Mouse (Mus musculus) heart, adult 2 months (tissue): ENCODE data around the gene Tsg101. TPM values are rescaled to one million over a fixed set of nuclear protein-coding genes. Genes with fewer than 3 reads are reported as not detected.

Source experiments
- DNase-seq, 2 experiments: peaks; one replicate each; pipeline ENCODE4 v3.0.0; 2021
- H3K27ac ChIP-seq: fragments of 200-600 bp; 2 replicates; pipeline ENCODE4 v1.8.1; 2022
- H3K27me3 ChIP-seq: fragments of 200-500 bp; 2 replicates; pipeline ENCODE4 v1.6.1; 2012; ENCODE audit warnings: mild to moderate bottlenecking, low read length, inconsistent platforms, mixed read lengths; ENCODE audit not compliant: control insufficient read depth, insufficient read depth
- H3K36me3 ChIP-seq: fragments of 200-500 bp; 2 replicates; pipeline ENCODE4 v1.6.1; 2012; ENCODE audit warnings: low read length, inconsistent platforms; ENCODE audit not compliant: control insufficient read depth, insufficient read depth
- H3K4me1 ChIP-seq: fragments of 200-500 bp; 2 replicates; pipeline ENCODE4 v1.6.1; 2011; ENCODE audit warnings: low read length; ENCODE audit not compliant: control insufficient read depth, insufficient read depth
- H3K4me3 ChIP-seq: fragments of 200-600 bp; 2 replicates; pipeline ENCODE4 v1.8.1; 2022
- H3K79me2 ChIP-seq: fragments of 200-500 bp; replicated peaks from 2 replicates; pipeline ENCODE4 v1.6.1; 2012; ENCODE audit warnings: mild to moderate bottlenecking, inconsistent platforms, low read length, moderate library complexity, mixed read lengths; ENCODE audit not compliant: control insufficient read depth, insufficient read depth
- H3K9ac ChIP-seq: fragments of 200-500 bp; 2 replicates; pipeline ENCODE4 v1.6.1; 2012; ENCODE audit warnings: low read depth, mild to moderate bottlenecking, control low read depth, inconsistent platforms, low read length, mixed read lengths
- CTCF ChIP-seq: fragments of 200-600 bp; IDR thresholded peaks from 2 replicates; pipeline ENCODE4 v1.8.1; 2022; ENCODE audit warnings: antibody characterized with exemption, mild to moderate bottlenecking, moderate library complexity
- EP300 ChIP-seq: fragments of 200-500 bp; IDR thresholded peaks from 2 replicates; pipeline ENCODE4 v1.6.1; 2011; ENCODE audit warnings: low read depth, low read length, control low read depth; ENCODE audit not compliant: insufficient read depth
- POLR2A ChIP-seq: fragments of 200-500 bp; IDR thresholded peaks from 2 replicates; pipeline ENCODE4 v1.6.1; 2011; ENCODE audit warnings: mild to moderate bottlenecking, low read depth, low read length, control low read depth; ENCODE audit not compliant: insufficient read depth
- WGBS: fragments of 180-500 bp; shearing (Covaris S2); methylation state at CpG from one replicate; pipeline ENCODE4 v1.1.7; 2018; 5-methylcytosine and 5-hydroxymethylcytosine counted together
- intact Hi-C: fragments of 180-260 bp; cut with DNase I; formaldehyde crosslinking; loops from one replicate; pipeline ENCODE4 v1.15.1; 2025
- polyA plus RNA-seq: library from polyadenylated mRNA; depleted of rRNA; stranded (reverse); fragments of >200 nt; gene quantifications from 2 replicates; pipeline ENCODE4 v1.2.3, GENCODE M21; 2012
- total RNA-seq, 2 experiments: library from RNA; stranded (reverse); gene quantifications; 2 replicates each; pipeline ENCODE4 v1.2.3; 2021

The Tsg101 gene
- total and polyA plus RNA-seq, 3 experiments, result 56.5 to 64.3 (median 62.5) TPM

- Histone ChIP-seq H3K79me2 (no peaks in the 10 kb centered on the region), H3K36me3 (no peaks in the 10 kb centered on the region), H3K9ac (no peak within 1 kb of the TSS), H3K4me3 (no peak within 1 kb of the TSS), H3K4me1 (no peaks in the 10 kb centered on the region), H3K27ac (no peak within 1 kb of the TSS), H3K27me3 (no peaks in the 10 kb centered on the region)
- WGBS, result 53% methylated on average over 10 of the region's 10 CpGs
- no peak for DNase-seq
- TF ChIP-seq EP300 (no peak), POLR2A (no peak), CTCF (no peak)
- intact Hi-C loops, result no loop called here
These were observed 58.8 kb downstream of the Tsg101 start, which contains the start of gene Ldhc for GRCm38 (mm10) chr7:46860996-46861395. Gene Ldhc (plus strand): TSS chr7:46861203.

- H3K4me1 ChIP-seq, result no peaks in the 10 kb centered on the region
- intact Hi-C loops, result no loop called here
- H3K79me2 ChIP-seq, result no peaks in the 10 kb centered on the region
- no peaks in the 10 kb centered on the region for H3K27me3 ChIP-seq
- no peak overlapping the region for H3K27ac ChIP-seq
- no peaks in the 10 kb centered on the region for H3K36me3 ChIP-seq
- whole genome bisulfite sequencing, result 68% methylated on average over 6 of the region's 6 CpGs
- no peak overlapping the region for H3K9ac ChIP-seq
- DNase-seq, result no peak
- no peak for TF ChIP-seq CTCF
- no peak for TF ChIP-seq EP300
- no peak for TF ChIP-seq POLR2A
- no peak overlapping the region for H3K4me3 ChIP-seq
These were observed 60.7 kb downstream of the Tsg101 start for GRCm38 (mm10) chr7:46859031-46859430.

GRCm38 (mm10) chr7:46857436-46857835, 62.3 kb downstream of the Tsg101 start:
- H3K36me3 ChIP-seq, result no peaks in the 10 kb centered on the region; the same call in 1 of the 2 replicates
- no peak overlapping the region for H3K9ac ChIP-seq
- intact Hi-C loops, result no loop called here
- WGBS, result 78% methylated on average over 9 of the region's 9 CpGs
- H3K4me1 ChIP-seq, result no peaks in the 10 kb centered on the region
- TF ChIP-seq EP300, result no peak
- no peak for TF ChIP-seq POLR2A
- TF ChIP-seq CTCF, result no peak
- DNase-seq, result no peak
- no peaks in the 10 kb centered on the region for H3K79me2 ChIP-seq
- H3K27ac ChIP-seq, result no peak overlapping the region
- H3K27me3 ChIP-seq, result no peaks in the 10 kb centered on the region
- H3K4me3 ChIP-seq, result no peak overlapping the region

GRCm38 (mm10) chr7:46855866-46856560, 63.8 kb downstream of the Tsg101 start:
- no peak overlapping the region for H3K27ac ChIP-seq
- no peaks in the 10 kb centered on the region; the same call in 1 of the 2 replicates for H3K36me3 ChIP-seq
- H3K27me3 ChIP-seq, result no peaks in the 10 kb centered on the region
- H3K4me1 ChIP-seq, result no peaks in the 10 kb centered on the region
- H3K79me2 ChIP-seq, result no peaks in the 10 kb centered on the region
- peak; percentile 27; the same call in 1 of the 2 replicates for TF ChIP-seq CTCF
- no peak for TF ChIP-seq POLR2A
- TF ChIP-seq EP300, result no peak
- no peak overlapping the region for H3K9ac ChIP-seq
- 62% methylated on average over 7 of the region's 7 CpGs for WGBS
- no peak for DNase-seq
- intact Hi-C loops, result no loop called here
- H3K4me3 ChIP-seq, result no peak overlapping the region

GRCm38 (mm10) chr7:46853365-46853764, 66.4 kb downstream of the Tsg101 start:
- H3K27ac ChIP-seq, result no peak overlapping the region
- H3K4me3 ChIP-seq, result no peak overlapping the region
- intact Hi-C loops, result loop anchor here (5.0 kb wide), 1 partner anchor 36 kb away; no protein-coding TSS in a partner anchor
- 82% methylated on average over 9 of the region's 9 CpGs for WGBS
- no peaks in the 10 kb centered on the region for H3K79me2 ChIP-seq
- peaks cover 7% of the 10 kb centered on the region for H3K36me3 ChIP-seq
- no peaks in the 10 kb centered on the region for H3K27me3 ChIP-seq
- no peak for DNase-seq
- no peak overlapping the region for H3K9ac ChIP-seq
- no peaks in the 10 kb centered on the region for H3K4me1 ChIP-seq
- no peak for TF ChIP-seq EP300

- intact Hi-C loops, result loop anchor here (5.0 kb wide), 1 partner anchor 35 kb away; no protein-coding TSS in a partner anchor
- TF ChIP-seq CTCF (no peak), EP300 (no peak), POLR2A (no peak)
These were observed 67.1 kb downstream of the Tsg101 start for GRCm38 (mm10) chr7:46852666-46853065.

More at GRCm38 (mm10) chr7:46852666-46853065, 67.1 kb downstream of the Tsg101 start:
- no peaks in the 10 kb centered on the region for H3K79me2 ChIP-seq
- H3K27me3 ChIP-seq, result no peaks in the 10 kb centered on the region
- no peak for DNase-seq
- no peak overlapping the region for H3K27ac ChIP-seq
- no peak overlapping the region for H3K9ac ChIP-seq
- no peak overlapping the region for H3K4me3 ChIP-seq
- WGBS, result 76% methylated on average over 1 of the region's 1 CpGs
- H3K4me1 ChIP-seq, result no peaks in the 10 kb centered on the region
- peaks cover 10% of the 10 kb centered on the region for H3K36me3 ChIP-seq
